Mouse (Mus musculus) hindbrain, embryonic 10.5 days (tissue): ENCODE data around the gene Mrpl9. TPM values are rescaled to one million over a fixed set of nuclear protein-coding genes. Genes with fewer than 3 reads are reported as not detected.

Source experiments
- DNase-seq: peaks from one replicate; pipeline ENCODE4 v3.0.0-alpha.2; 2017; ENCODE audit warnings: low spot score
- H3K27ac ChIP-seq: fragments of 300-500 bp; sonication (generic); 2 replicates; pipeline ENCODE4 v1.5.1; 2016; ENCODE audit warnings: mild to moderate bottlenecking, moderate library complexity
- H3K27me3 ChIP-seq: fragments of 300-500 bp; sonication (generic); 2 replicates; pipeline ENCODE4 v1.6.1; 2016; ENCODE audit warnings: mild to moderate bottlenecking; ENCODE audit not compliant: poor library complexity, insufficient read depth, severe bottlenecking
- H3K36me3 ChIP-seq: fragments of 300-500 bp; sonication (generic); 2 replicates; pipeline ENCODE4 v1.6.1; 2016; ENCODE audit warnings: mild to moderate bottlenecking, moderate library complexity
- H3K4me1 ChIP-seq: fragments of 300-500 bp; sonication (generic); replicated peaks from 2 replicates; pipeline ENCODE4 v1.6.1; 2016; ENCODE audit warnings: mild to moderate bottlenecking
- H3K4me3 ChIP-seq: fragments of 300-500 bp; sonication (generic); 2 replicates; pipeline ENCODE4 v1.5.1; 2016; ENCODE audit warnings: mild to moderate bottlenecking, moderate library complexity
- H3K9me3 ChIP-seq: fragments of 300-500 bp; sonication (generic); 2 replicates; pipeline ENCODE4 v1.6.1; 2016; ENCODE audit warnings: mild to moderate bottlenecking, moderate library complexity
- WGBS: fragments of 180-500 bp; shearing (Covaris S2); methylation state at CpG from one replicate; pipeline ENCODE4 v1.1.7; 2016; 5-methylcytosine and 5-hydroxymethylcytosine counted together
- polyA plus RNA-seq: library from polyadenylated mRNA; unstranded; fragments of >200 nt; fragmentation: Nextera tagmentation; extraction: Ambion mirVana; gene quantifications from 2 replicates; pipeline ENCODE4 v1.2.1, GENCODE M21; 2016

Gene Mrpl9
- polyA plus RNA-seq, 1 experiment from 2014 or later = 71.3 TPM

DNA sequence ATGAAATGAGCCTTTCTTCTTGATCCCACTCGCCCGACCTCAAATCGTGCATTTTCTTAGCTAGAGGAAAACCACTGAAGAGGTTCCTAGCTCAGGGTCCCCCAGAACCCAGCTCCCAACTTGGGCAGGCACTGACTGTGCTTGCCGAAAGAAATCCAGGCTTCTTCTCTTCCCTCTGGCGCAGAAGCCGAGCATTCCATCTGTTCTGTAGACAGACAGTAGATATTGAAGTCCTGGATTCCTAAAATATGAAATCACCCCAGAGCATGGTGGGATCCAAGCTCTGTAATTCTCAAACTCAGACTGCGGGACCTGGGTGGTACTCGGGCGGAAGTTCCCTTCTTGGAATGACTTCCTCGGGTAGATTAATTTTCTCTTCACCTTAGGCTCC lies 30.0 kb downstream of the Mrpl9 start:
- no peak for DNase-seq
- H3K4me3 ChIP-seq = 0 out of 2 replicates have a peak overlapping the region, but pooled peaks have one; percentile 47
- H3K36me3 ChIP-seq = no peaks in the 10 kb centered on the region
- no peaks in the 10 kb centered on the region; the same call in 1 of the 2 replicates for H3K27me3 ChIP-seq
- no peaks in the 10 kb centered on the region for H3K9me3 ChIP-seq
- 55% methylated on average over 10 of the region's 10 CpGs for WGBS
- H3K27ac ChIP-seq = peak overlapping the region; percentile 75
- peaks cover 45% of the 10 kb centered on the region for H3K4me1 ChIP-seq

DNA sequence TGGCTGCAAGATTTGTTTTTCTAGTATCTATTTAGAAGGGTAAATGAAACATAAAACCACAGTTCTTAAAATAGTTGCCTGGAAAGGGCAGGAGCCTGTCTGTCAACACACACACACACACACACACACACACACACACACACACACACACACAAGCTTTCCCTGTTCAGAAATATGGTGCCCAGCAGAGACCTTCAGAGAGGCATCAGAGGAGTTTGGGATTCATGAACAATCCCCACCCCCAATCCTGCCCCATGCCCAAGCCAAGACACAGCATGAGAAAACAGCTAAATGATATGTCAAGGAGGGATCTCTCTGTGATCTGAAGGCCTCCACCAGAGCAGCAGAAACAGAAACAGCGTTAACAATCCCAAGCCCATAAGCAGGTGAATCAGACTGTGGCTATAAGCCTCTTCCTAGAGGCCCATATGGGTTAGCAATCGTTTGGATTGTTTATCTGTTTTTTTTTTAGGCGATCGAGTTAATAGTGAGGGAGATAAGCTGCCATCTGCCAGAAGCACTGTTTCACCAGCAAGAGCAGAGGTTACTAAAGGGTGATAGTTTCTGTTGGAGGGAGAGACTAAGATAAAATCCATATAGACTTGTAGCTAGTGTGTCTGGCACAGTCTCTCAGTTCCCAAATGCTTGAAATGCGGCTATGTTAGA lies 30.6 kb downstream of the Mrpl9 start:
- no peaks in the 10 kb centered on the region for H3K9me3 ChIP-seq
- H3K4me3 ChIP-seq = no peak overlapping the region
- H3K36me3 ChIP-seq = no peaks in the 10 kb centered on the region
- WGBS = 87% methylated on average over 5 of the region's 5 CpGs
- H3K27ac ChIP-seq = no peak overlapping the region
- peaks cover 51% of the 10 kb centered on the region for H3K4me1 ChIP-seq
- DNase-seq = no peak
- peaks cover 4% of the 10 kb centered on the region; the same call in 1 of the 2 replicates for H3K27me3 ChIP-seq

DNA sequence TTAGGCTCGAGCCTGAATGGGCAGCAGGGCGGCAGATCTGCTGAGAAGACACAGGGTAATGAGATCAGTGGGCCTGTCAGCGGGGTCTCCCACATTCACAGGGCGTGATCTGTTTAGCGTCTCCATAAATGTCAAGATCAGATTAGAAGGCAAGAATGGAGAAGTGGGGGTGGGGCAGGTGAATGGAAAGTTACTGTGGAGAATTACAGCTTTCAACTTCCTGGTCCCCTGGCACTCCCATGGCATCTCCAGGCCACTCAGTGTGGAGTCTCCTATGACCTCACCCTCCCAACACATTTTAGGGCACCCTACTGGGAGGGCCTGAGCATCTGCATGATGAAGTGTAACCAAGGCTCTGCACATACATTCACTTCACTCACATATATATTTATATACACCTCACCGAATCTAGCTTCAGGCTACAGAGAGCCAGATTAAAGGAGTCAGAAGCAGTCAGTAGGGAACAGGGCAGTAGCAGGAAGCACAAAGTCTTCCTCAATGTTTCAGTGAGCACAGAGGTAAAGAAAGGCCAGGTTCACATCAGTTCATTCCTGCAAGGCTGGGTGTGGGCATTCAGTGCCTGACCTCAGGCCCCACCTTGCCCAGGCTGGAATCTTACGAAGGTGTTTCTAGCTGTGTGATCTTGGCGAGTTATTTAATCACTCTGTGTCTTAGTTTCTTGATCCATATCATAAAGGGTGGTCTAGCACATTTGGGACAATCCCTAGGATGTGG lies 33.4 kb downstream of the Mrpl9 start:
- Histone ChIP-seq H3K27me3 (peaks cover 30% of the 10 kb centered on the region), H3K4me3 (no peak overlapping the region), H3K9me3 (no peaks in the 10 kb centered on the region), H3K36me3 (0 out of 2 replicates have a peak, but pooled peaks cover 3% of the 10 kb centered on the region), H3K4me1 (peaks cover 79% of the 10 kb centered on the region), H3K27ac (no peak overlapping the region)
- 75% methylated on average over 8 of the region's 8 CpGs for WGBS
- no peak for DNase-seq

DNA sequence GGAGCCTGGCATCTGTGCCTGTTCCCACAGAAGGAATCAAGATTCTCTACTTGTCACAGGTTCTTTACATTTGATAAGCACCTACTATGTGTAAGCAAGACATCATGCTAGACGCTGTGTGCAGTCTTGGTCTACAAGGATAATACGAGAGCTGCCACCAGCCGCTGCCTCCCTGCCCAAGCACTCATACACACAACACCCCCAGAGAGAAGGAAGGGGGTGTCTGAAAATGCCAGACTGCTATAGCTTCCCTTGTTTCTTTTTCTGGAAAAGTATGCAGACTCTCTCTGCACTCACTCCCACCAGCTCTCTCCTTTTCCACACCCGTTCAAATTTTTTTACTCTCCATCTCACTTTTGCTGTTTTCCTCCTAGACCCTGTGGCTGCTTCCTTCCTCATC lies 34.3 kb downstream of the Mrpl9 start:
- H3K27ac ChIP-seq = peak overlapping the region; percentile 92
- H3K36me3 ChIP-seq = 0 out of 2 replicates have a peak, but pooled peaks cover 5% of the 10 kb centered on the region
- H3K27me3 ChIP-seq = peaks cover 30% of the 10 kb centered on the region
- DNase-seq = no peak
- 44% methylated on average over 4 of the region's 4 CpGs for WGBS
- no peaks in the 10 kb centered on the region for H3K9me3 ChIP-seq
- peak overlapping the region; percentile 59 for H3K4me3 ChIP-seq
- peaks cover 84% of the 10 kb centered on the region for H3K4me1 ChIP-seq

DNA sequence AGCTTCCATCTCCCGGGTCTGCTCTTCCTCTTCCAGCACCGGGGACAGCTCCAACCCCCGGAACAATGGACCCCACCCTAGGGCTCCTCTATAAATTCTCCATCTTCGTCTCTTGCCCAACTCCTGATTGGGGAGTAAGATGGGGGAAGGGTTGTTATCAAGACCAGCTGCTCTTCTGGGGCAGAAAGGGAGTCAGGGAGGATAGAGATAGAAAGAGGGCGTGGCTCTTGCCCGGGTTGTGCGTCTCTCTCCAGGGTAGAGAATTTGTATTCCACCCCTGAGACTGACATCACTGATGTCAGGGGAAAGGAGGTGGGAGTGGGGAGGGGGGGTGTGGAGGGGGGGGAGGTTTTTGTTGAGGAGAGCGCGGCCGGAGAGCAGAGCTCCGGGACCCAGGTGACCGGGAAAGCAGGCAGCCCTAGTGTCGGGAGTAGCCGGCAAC lies 34.9 kb downstream of the Mrpl9 start, which contains the start of gene Celf3:
Gene Celf3, plus strand, starts transcription at position 315 of the 442 bp plus-strand sequence.
- peaks cover 84% of the 10 kb centered on the region for H3K4me1 ChIP-seq
- peaks cover 30% of the 10 kb centered on the region for H3K27me3 ChIP-seq
- H3K9me3 ChIP-seq = no peaks in the 10 kb centered on the region
- WGBS = 1% methylated on average over 14 of the region's 14 CpGs
- peak within 1 kb of the TSS; percentile 92 for H3K27ac ChIP-seq
- DNase-seq = peak; percentile 80
- H3K36me3 ChIP-seq = 0 out of 2 replicates have a peak, but pooled peaks cover 5% of the 10 kb centered on the region
- H3K4me3 ChIP-seq = peak within 1 kb of the TSS; percentile 59

DNA sequence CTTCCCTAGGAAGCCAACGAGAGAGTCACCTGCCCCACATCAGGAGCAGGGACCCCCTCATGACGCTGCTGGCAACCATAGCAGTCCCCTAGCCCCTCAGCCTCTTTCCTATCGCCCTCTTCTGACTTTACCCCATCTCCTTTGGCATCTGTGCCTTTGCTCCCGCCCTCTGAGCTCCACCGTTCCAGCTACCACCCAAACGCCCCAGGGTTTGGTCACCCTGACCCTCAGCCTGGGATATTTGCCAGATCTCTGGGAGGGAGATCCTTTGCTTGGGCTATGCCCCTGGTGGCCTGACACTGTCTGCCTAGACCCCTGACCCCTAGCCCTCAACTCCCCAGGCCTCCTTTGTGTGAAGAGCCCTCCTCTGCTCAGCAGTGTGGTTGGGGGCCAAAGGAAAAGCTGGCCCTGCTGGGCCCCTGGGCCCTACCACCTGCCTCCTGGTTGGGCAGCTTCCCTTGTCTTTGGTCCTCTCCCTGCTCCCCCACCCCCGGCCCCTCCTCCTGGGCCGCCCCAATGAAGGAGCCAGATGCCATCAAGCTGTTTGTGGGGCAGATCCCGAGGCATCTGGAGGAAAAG lies 35.6 kb downstream of the Mrpl9 start:
- Histone ChIP-seq H3K27ac (peak overlapping the region; percentile 92), H3K4me3 (peak overlapping the region; percentile 59), H3K36me3 (0 out of 2 replicates have a peak, but pooled peaks cover 5% of the 10 kb centered on the region), H3K9me3 (no peaks in the 10 kb centered on the region), H3K27me3 (peaks cover 30% of the 10 kb centered on the region), H3K4me1 (peaks cover 84% of the 10 kb centered on the region)
- WGBS = 7% methylated on average over 9 of the region's 9 CpGs
- DNase-seq = peak; percentile 55

DNA sequence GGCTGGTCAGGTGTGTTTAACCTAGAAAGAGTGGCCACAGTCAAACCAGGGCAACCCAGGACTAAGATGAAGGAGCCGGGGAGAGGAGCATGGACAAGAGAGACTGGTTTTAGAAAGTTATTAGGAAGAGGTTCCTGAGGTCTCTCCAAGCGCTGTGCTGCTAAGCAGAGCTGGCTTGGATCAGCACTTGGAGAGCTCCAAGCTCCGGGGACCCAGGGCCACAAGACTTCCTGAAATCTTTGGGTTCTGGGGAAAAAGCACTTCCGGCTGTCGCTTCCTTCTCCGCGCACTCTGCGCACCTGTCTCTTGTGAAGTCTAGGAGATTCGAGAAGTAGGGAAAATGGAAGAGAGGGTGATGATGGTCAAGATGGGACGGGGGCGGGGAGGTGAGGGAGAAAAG lies 36.4 kb downstream of the Mrpl9 start:
- Histone ChIP-seq H3K27ac (peak overlapping the region; percentile 92), H3K27me3 (peaks cover 30% of the 10 kb centered on the region), H3K4me3 (peak overlapping the region; percentile 59), H3K36me3 (0 out of 2 replicates have a peak, but pooled peaks cover 5% of the 10 kb centered on the region), H3K4me1 (peaks cover 85% of the 10 kb centered on the region), H3K9me3 (no peaks in the 10 kb centered on the region)
- 7% methylated on average over 11 of the region's 11 CpGs for WGBS
- DNase-seq = peak; percentile 48

DNA sequence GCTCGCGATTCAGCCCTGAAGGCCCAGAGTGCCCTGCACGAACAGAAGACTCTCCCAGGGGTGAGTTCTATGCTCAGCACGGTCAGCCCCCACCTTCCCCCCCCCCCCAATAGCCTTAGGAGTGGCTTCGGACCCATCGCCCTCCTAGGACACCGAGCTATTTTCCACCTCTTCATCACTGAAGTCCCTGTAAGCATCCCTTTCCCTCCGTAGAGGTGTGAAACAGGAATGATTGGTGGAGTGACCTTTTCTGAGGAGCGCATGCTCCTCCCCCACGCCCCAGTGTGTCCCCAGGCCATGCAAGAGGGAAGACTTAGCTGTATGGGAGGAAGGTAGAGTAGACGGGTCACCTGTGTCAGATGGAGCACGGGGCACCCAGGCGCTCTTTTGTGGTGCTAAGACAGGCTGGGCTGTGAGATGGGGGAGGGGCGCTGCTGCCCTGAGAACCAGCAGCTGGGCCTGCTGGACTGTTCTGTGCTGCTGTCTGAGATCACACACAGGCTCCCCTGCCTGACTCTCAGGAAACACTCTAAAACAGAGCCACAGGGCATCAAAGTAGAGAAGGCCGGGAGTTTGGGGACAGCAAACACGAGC lies 37.3 kb downstream of the Mrpl9 start, which contains the start of gene Riiad1:
Gene Riiad1, minus strand, starts transcription at position 51 of the 594 bp plus-strand sequence.
- peak within 1 kb of the TSS; percentile 92 for H3K27ac ChIP-seq
- peaks cover 30% of the 10 kb centered on the region for H3K27me3 ChIP-seq
- WGBS = 7% methylated on average over 16 of the region's 16 CpGs
- H3K4me3 ChIP-seq = peak within 1 kb of the TSS; percentile 59
- peaks cover 94% of the 10 kb centered on the region for H3K4me1 ChIP-seq
- DNase-seq = peak; percentile 40
- peaks cover 11% of the 10 kb centered on the region; the same call in 1 of the 2 replicates for H3K36me3 ChIP-seq
- H3K9me3 ChIP-seq = no peaks in the 10 kb centered on the region

DNA sequence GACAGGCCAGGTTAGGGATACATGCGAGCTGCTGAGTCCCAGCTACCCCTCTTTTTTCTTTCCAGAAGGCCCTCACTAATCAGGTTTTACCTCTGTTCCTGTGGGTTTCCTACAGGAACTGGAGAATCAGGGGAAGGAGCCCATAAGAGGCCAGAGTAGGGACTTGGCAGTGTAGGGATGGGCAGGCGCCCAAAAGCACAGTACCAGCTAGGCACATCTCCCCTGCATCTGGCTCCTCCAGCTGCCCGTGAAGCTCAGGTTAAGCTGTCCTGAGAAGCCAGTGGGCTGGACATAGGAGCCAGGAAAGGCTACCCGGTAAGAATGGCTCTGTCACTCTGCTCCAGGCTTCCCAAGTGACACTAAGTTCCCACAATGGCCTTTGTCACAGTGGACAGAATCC lies 38.3 kb downstream of the Mrpl9 start:
- peaks cover 19% of the 10 kb centered on the region for H3K36me3 ChIP-seq
- 0 out of 2 replicates have a peak overlapping the region, but pooled peaks have one; percentile 2 for H3K27ac ChIP-seq
- no peak for DNase-seq
- no peak overlapping the region; the same call in 1 of the 2 replicates for H3K4me3 ChIP-seq
- no peaks in the 10 kb centered on the region for H3K9me3 ChIP-seq
- peaks cover 30% of the 10 kb centered on the region for H3K27me3 ChIP-seq
- peaks cover 98% of the 10 kb centered on the region for H3K4me1 ChIP-seq
- WGBS = 73% methylated on average over 4 of the region's 4 CpGs

DNA sequence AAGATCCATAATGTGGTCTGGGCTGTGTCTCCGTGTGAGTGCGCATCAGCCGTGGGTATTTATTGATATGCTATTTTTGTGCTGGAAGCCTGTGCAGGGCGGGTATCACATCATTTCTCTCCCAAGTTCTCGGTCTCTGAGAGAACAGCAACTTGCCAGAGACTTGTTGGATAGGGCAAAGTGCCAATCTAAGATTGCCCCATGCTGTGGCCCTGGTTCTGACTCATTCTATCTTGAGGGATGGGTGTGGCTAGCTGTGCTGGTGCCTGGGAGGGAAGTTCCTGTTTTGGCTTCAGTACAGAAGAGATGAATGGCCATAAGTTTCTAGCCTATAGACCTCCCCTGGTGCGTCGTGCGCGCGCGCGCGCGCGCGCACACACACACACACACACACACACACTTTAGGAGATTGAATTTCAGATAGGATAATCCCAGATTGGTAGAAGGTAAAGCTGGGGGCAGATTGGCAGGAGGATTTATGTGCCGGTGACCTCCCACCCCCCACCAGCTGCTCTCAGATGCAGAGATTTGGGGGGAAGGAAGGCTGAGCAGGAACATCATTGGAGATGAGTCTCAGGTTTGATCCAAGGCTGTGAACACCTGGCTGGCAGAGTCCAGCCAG lies 39.8 kb downstream of the Mrpl9 start:
- peaks cover 30% of the 10 kb centered on the region for H3K27me3 ChIP-seq
- peaks cover 33% of the 10 kb centered on the region for H3K36me3 ChIP-seq
- peak overlapping the region; percentile 87 for H3K27ac ChIP-seq
- H3K4me3 ChIP-seq = no peak overlapping the region
- DNase-seq = no peak
- H3K9me3 ChIP-seq = no peaks in the 10 kb centered on the region
- WGBS = 85% methylated on average over 17 of the region's 17 CpGs
- peaks cover 98% of the 10 kb centered on the region for H3K4me1 ChIP-seq

DNA sequence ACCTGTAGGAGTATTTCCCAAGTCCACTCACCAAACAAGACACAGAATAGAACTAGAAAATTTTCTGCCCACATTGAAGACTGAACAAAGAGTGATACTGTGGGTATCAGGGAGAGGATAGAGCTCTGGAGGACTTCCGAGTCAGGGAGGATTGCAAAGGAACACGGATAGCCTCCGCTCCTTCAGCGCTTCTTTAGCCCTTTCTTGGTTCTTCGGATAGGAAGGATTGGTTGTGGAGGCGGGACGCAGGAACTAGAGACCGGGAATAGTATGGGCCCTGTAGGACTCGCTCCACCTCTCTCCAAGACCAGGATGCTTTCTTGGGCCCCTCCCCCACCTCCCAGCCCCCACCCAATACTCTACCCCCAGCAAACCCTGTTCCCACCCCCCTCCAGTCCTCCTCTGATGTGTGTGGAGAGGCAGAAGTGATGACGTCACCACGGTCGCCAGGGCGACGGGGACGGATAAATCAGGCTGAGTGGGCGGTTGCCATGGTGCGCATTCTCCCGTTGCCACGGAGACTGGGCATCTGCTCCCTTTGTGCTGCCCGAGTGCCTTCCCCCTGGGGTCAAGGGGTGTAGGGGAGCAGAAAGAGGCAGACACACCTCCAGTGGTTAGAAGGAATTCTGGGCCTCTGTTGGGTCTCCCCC lies 40.8 kb downstream of the Mrpl9 start:
- peak; percentile 96 for DNase-seq
- Histone ChIP-seq H3K4me3 (peak overlapping the region; percentile 35), H3K4me1 (peaks cover 91% of the 10 kb centered on the region), H3K27ac (peak overlapping the region; percentile 87), H3K27me3 (peaks cover 23% of the 10 kb centered on the region), H3K36me3 (peaks cover 44% of the 10 kb centered on the region), H3K9me3 (no peaks in the 10 kb centered on the region)
- WGBS = 12% methylated on average over 20 of the region's 20 CpGs
